Comparison of ENCODE assay signal across 8 mouse cellular contexts in genomic region chr6:99026040-99026439, GRCm38 (mm10).
DNase-seq lines count a peak whose midpoint lies in the region; ATAC-seq lines count a peak whose summit lies in the region.

No protein-coding gene starts in this region.

- no peak for ATAC-seq in heart, embryonic 13.5 days (ENCODE audit: extremely low read depth, insufficient number of reproducible peaks, low FRiP score, low TSS enrichment)
- ATAC-seq in CD4-positive, CD25-positive, alpha-beta regulatory T cell, adult 4 months = peak; percentile 75
- ATAC-seq in hindbrain, embryonic 13.5 days (ENCODE audit: low FRiP score) = no peak
- no peak for ATAC-seq in midbrain, embryonic 16.5 days

- H3K4me2 ChIP-seq in heart, embryonic 13.5 days = peak overlapping the region; percentile 81
- H3K4me2 ChIP-seq in hindbrain, embryonic 13.5 days = peak overlapping the region; percentile 42
- H3K4me2 ChIP-seq in midbrain, embryonic 16.5 days (ENCODE audit: low read length) = peak overlapping the region; percentile 15

- no peaks in the 10 kb centered on the region for H3K36me3 ChIP-seq in heart, embryonic 13.5 days
- H3K36me3 ChIP-seq in hindbrain, embryonic 13.5 days = no peaks in the 10 kb centered on the region
- no peaks in the 10 kb centered on the region for H3K36me3 ChIP-seq in midbrain, embryonic 16.5 days (ENCODE audit: control insufficient read depth, insufficient read depth, low read length)

- H3K27me3 ChIP-seq in heart, embryonic 13.5 days (replicated peaks) = no peaks in the 10 kb centered on the region
- H3K27me3 ChIP-seq in hindbrain, embryonic 13.5 days = peaks cover 3% of the 10 kb centered on the region; the same call in 1 of the 2 replicates
- no peaks in the 10 kb centered on the region for H3K27me3 ChIP-seq in midbrain, embryonic 16.5 days (ENCODE audit: control insufficient read depth, insufficient read depth, low read depth, low read length)

- H3K4me3 ChIP-seq in heart, embryonic 13.5 days = peak overlapping the region; percentile 73
- H3K4me3 ChIP-seq in hindbrain, embryonic 13.5 days = peak overlapping the region; percentile 28
- H3K4me3 ChIP-seq in midbrain, embryonic 16.5 days (ENCODE audit: low read depth, low read length) = no peak overlapping the region; the same call in 1 of the 2 replicates

- 18% methylated on average over 3 of the region's 3 CpGs for WGBS in heart, embryonic 13.5 days
- WGBS in hindbrain, embryonic 13.5 days = 39% methylated on average over 3 of the region's 3 CpGs
- WGBS in midbrain, embryonic 16.5 days = 43% methylated on average over 3 of the region's 3 CpGs

- no peak for DNase-seq in heart, adult 11 months
- DNase-seq in cerebellum, adult 18-20 months = no peak
- no peak for DNase-seq in adrenal gland, postnatal 14 days
- DNase-seq in frontal cortex, postnatal 36 days (ENCODE audit: low spot score in 2 of 2) = no peak

- peaks cover 66% of the 10 kb centered on the region for H3K4me1 ChIP-seq in heart, embryonic 13.5 days
- H3K4me1 ChIP-seq in hindbrain, embryonic 13.5 days (replicated peaks) = peaks cover 42% of the 10 kb centered on the region
- H3K4me1 ChIP-seq in midbrain, embryonic 16.5 days (ENCODE audit: control insufficient read depth, insufficient read depth, low read length) = peaks cover 16% of the 10 kb centered on the region

- no peaks in the 10 kb centered on the region for H3K9me3 ChIP-seq in heart, embryonic 13.5 days
- H3K9me3 ChIP-seq in hindbrain, embryonic 13.5 days = no peaks in the 10 kb centered on the region
- no peaks in the 10 kb centered on the region for H3K9me3 ChIP-seq in midbrain, embryonic 16.5 days (replicated peaks; ENCODE audit: control insufficient read depth, low read length, poor library complexity, severe bottlenecking)

- H3K9ac ChIP-seq in heart, embryonic 13.5 days = peak overlapping the region; percentile 82
- 0 out of 2 replicates have a peak overlapping the region, but pooled peaks have one; percentile 39 for H3K9ac ChIP-seq in hindbrain, embryonic 13.5 days
- H3K9ac ChIP-seq in midbrain, embryonic 16.5 days (ENCODE audit: low read depth, low read length) = peak overlapping the region; percentile 38; the same call in 1 of the 2 replicates

- H3K27ac ChIP-seq in heart, embryonic 13.5 days (replicated peaks) = peak overlapping the region; percentile 70
- H3K27ac ChIP-seq in hindbrain, embryonic 13.5 days = peak overlapping the region; percentile 35; the same call in 1 of the 2 replicates
- H3K27ac ChIP-seq in midbrain, embryonic 16.5 days (ENCODE audit: low read length) = peak overlapping the region; percentile 4; the same call in 1 of the 2 replicates

Comparison
In these comparisons a context has a peak if more than half of its experiments do, and no peak if none do; other contexts are left out.
1. H3K27ac ChIP-seq: peak in every context shown above with its lines; median percentile 70 in heart, embryonic 13.5 days; 35 in hindbrain, embryonic 13.5 days; 4 in midbrain, embryonic 16.5 days.
2. H3K4me2 ChIP-seq: peak in every context shown above with its lines; median percentile 81 in heart, embryonic 13.5 days; 42 in hindbrain, embryonic 13.5 days; 15 in midbrain, embryonic 16.5 days.